Mouse (Mus musculus) hindbrain, embryonic 14.5 days (tissue): ENCODE results near the gene Srebf2. TPM values are rescaled to one million over a fixed set of nuclear protein-coding genes. Genes with fewer than 3 reads are reported as not detected.

Experiments
- ATAC-seq: fragments of 200-750 bp; cut with Nextera tagmentation; 2 replicates; pipeline ENCODE4 v1.8.0; 2017; ENCODE audit warnings: moderate number of reproducible peaks, mild to moderate bottlenecking, moderate TSS enrichment, moderate library complexity; ENCODE audit not compliant: low FRiP score
- DNase-seq: peaks from one replicate; pipeline ENCODE4 v3.0.0-alpha.2; 2015; ENCODE audit warnings: low spot score
- H3K27ac ChIP-seq: fragments of 300-500 bp; sonication (generic); 2 replicates; pipeline ENCODE4 v1.5.1; 2014; ENCODE audit warnings: mild to moderate bottlenecking, moderate library complexity
- H3K27me3 ChIP-seq: fragments of 300-500 bp; sonication (generic); 2 replicates; pipeline ENCODE4 v1.6.1; 2014; ENCODE audit warnings: mild to moderate bottlenecking, low read length, mixed read lengths; ENCODE audit not compliant: control insufficient read depth, insufficient read depth
- H3K36me3 ChIP-seq: fragments of 300-500 bp; sonication (generic); replicated peaks from 2 replicates; pipeline ENCODE4 v1.6.1; 2014; ENCODE audit not compliant: control insufficient read depth, insufficient read depth
- H3K4me1 ChIP-seq: fragments of 300-500 bp; sonication (generic); replicated peaks from 2 replicates; pipeline ENCODE4 v1.6.1; 2014; ENCODE audit warnings: antibody characterized with exemption, low read length, mixed read lengths; ENCODE audit not compliant: control insufficient read depth, insufficient read depth
- H3K4me2 ChIP-seq: fragments of 300-500 bp; sonication (generic); replicated peaks from 2 replicates; pipeline ENCODE4 v1.6.1; 2014; ENCODE audit warnings: mild to moderate bottlenecking, moderate library complexity
- H3K4me3 ChIP-seq: fragments of 300-500 bp; sonication (generic); replicated peaks from 2 replicates; pipeline ENCODE4 v1.5.1; 2014; ENCODE audit warnings: mild to moderate bottlenecking, low read length
- H3K9ac ChIP-seq: fragments of 300-500 bp; sonication (generic); 2 replicates; pipeline ENCODE4 v1.6.1; 2014
- H3K9me3 ChIP-seq: fragments of 300-500 bp; sonication (generic); 2 replicates; pipeline ENCODE4 v1.6.1; 2016; ENCODE audit warnings: low read length; ENCODE audit not compliant: control insufficient read depth
- WGBS: fragments of 180-500 bp; shearing (Covaris S2); extraction: QIAGEN DNeasy Blood & Tissue Kit; methylation state at CpG from one replicate; pipeline ENCODE4 v1.1.7; 2014; 5-methylcytosine and 5-hydroxymethylcytosine counted together
- polyA plus RNA-seq: library from polyadenylated mRNA; unstranded; fragments of >200 nt; fragmentation: Nextera tagmentation; extraction: Ambion mirVana; gene quantifications from 2 replicates; pipeline ENCODE4 v1.2.1, GENCODE M21; 2014

Gene Srebf2
- polyA plus RNA-seq, 1 experiment from 2014 or later: 154 TPM

- Histone ChIP-seq H3K27me3 (peaks cover 65% of the 10 kb centered on the region), H3K36me3 (peaks cover 37% of the 10 kb centered on the region), H3K4me2 (peak overlapping the region; percentile 30), H3K27ac (no peak overlapping the region), H3K9me3 (no peaks in the 10 kb centered on the region), H3K4me1 (peaks cover 25% of the 10 kb centered on the region), H3K9ac (no peak overlapping the region), H3K4me3 (no peak overlapping the region)
- ATAC-seq: no peak
- WGBS: 13% methylated on average over 30 of the region's 30 CpGs
- no peak for DNase-seq
Measured at GRCm38 (mm10) chr15:82207504-82208219, 60.7 kb downstream of the Srebf2 start.

DNA sequence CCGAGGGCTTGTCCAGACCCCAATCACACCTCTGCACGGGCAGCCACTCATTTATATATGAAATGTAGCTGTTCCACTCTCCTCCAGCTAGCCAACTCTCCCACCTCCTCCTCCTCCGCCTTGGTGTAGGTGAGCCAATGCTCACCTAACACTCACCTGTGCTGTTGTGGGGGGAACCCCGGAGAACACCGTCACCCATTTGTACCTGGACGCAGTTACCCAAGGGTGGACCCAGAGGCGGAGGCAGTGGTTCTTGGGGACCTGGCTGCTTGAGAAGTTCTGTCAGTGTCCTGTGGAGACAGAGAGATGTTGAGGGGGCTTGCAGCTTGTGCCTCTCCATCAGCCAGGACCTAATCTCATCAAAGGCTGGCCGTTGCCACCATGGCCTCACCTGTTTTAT is 61.3 kb downstream of the Srebf2 start:
- Histone ChIP-seq H3K4me2 (no peak overlapping the region), H3K4me3 (no peak overlapping the region), H3K9me3 (no peaks in the 10 kb centered on the region), H3K27me3 (peaks cover 71% of the 10 kb centered on the region), H3K27ac (no peak overlapping the region), H3K4me1 (peaks cover 25% of the 10 kb centered on the region), H3K36me3 (peaks cover 30% of the 10 kb centered on the region), H3K9ac (no peak overlapping the region)
- WGBS: 88% methylated on average over 8 of the region's 8 CpGs
- no peak for DNase-seq
- ATAC-seq: no peak

- WGBS: 76% methylated on average over 13 of the region's 13 CpGs
- H3K4me2 ChIP-seq: no peak overlapping the region
- H3K9me3 ChIP-seq: no peaks in the 10 kb centered on the region
- H3K4me3 ChIP-seq: no peak overlapping the region
- no peak for DNase-seq
- peaks cover 82% of the 10 kb centered on the region for H3K27me3 ChIP-seq
- H3K36me3 ChIP-seq: peaks cover 19% of the 10 kb centered on the region
- H3K9ac ChIP-seq: no peak overlapping the region
- H3K27ac ChIP-seq: no peak overlapping the region
- ATAC-seq: no peak
- H3K4me1 ChIP-seq: peaks cover 25% of the 10 kb centered on the region
Measured at GRCm38 (mm10) chr15:82209295-82210050, 62.5 kb downstream of the Srebf2 start.

- ATAC-seq: no peak
- H3K4me1 ChIP-seq: peaks cover 25% of the 10 kb centered on the region
- no peak overlapping the region for H3K4me2 ChIP-seq
Measured at GRCm38 (mm10) chr15:82210801-82211200, 63.8 kb downstream of the Srebf2 start.

GRCm38 (mm10) chr15:82211281-82211680 is 64.3 kb downstream of the Srebf2 start:
- H3K9ac ChIP-seq: 0 out of 2 replicates have a peak overlapping the region, but pooled peaks have one; percentile 7
- peaks cover 24% of the 10 kb centered on the region for H3K4me1 ChIP-seq
- WGBS: 1% methylated on average over 11 of the region's 11 CpGs

More at GRCm38 (mm10) chr15:82210801-82211200, 63.8 kb downstream of the Srebf2 start:
- DNase-seq: no peak
- Histone ChIP-seq H3K9me3 (no peaks in the 10 kb centered on the region), H3K27me3 (peaks cover 88% of the 10 kb centered on the region), H3K36me3 (peaks cover 5% of the 10 kb centered on the region; the same call in 1 of the 2 replicates), H3K4me3 (no peak overlapping the region), H3K27ac (no peak overlapping the region), H3K9ac (no peak overlapping the region)
- WGBS: 29% methylated on average over 1 of the region's 1 CpGs

DNA sequence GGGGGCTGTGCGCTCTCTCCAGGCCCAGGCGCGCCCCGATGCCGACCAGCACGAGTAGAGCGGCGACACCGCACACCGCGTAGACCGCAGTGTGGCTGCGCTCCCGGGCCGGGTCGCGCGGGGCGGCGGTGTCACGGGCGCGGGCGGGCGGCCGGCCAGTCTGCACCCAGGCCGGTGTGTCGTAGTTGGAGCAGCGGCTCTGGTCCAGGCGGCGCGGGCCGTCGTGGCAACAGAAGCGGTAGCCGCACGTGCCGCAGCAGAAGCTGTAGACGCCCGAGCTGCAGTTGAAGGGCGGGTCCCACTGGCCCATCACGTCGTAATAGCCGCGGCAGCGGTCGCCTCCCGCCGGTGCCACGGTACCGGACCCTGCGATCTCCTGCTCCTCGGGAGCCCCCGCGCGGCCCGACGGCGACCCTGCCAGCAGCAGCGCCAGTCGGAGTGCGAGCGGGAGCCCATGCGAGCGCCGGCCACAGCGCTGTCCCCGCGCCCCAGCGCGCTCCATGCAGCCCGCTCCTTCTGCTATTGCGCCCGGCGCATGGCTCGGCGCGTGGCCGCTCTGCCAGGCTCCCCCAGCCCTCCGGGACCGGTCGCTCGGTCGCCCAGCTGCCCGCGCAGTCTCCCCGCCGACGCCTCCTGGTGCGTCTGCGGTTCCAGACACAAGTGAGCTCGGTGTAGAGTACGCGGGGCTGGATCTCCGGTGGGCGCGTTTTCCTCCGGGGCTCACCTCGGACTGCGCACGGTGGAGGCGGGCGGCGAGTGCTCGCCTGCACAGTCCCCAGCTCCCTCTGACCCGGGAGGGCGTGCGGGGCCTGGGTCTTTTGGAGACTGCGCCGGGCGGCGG is 65.2 kb downstream of the Srebf2 start:
- WGBS: under 1% methylated on average over 107 of the region's 112 CpGs
- H3K9me3 ChIP-seq: no peaks in the 10 kb centered on the region
- H3K4me3 ChIP-seq: peak overlapping the region; percentile 44
- peak overlapping the region; percentile 73 for H3K4me2 ChIP-seq
- peaks cover 15% of the 10 kb centered on the region for H3K4me1 ChIP-seq
- H3K27ac ChIP-seq: no peak overlapping the region
- ATAC-seq (peak; percentile 52), DNase-seq (no peak)
- H3K9ac ChIP-seq: peak overlapping the region; percentile 53
- H3K27me3 ChIP-seq: peaks cover 80% of the 10 kb centered on the region
- no peaks in the 10 kb centered on the region for H3K36me3 ChIP-seq

More at GRCm38 (mm10) chr15:82211281-82211680, 64.3 kb downstream of the Srebf2 start:
- Histone ChIP-seq H3K27me3 (peaks cover 88% of the 10 kb centered on the region), H3K27ac (no peak overlapping the region), H3K4me2 (peak overlapping the region; percentile 73; the same call in 1 of the 2 replicates), H3K4me3 (peak overlapping the region; percentile 44), H3K9me3 (no peaks in the 10 kb centered on the region), H3K36me3 (peaks cover under 1% of the 10 kb centered on the region; the same call in 1 of the 2 replicates)
- ATAC-seq: no peak
- no peak for DNase-seq

- 0% methylated on average over 30 of the region's 34 CpGs for WGBS
- no peak; the same call in 1 of the 2 replicates for ATAC-seq
Measured at GRCm38 (mm10) chr15:82212752-82213063, 65.7 kb downstream of the Srebf2 start, which contains the start of gene Shisa8. Gene Shisa8 (minus strand): TSS chr15:82212815.

DNA sequence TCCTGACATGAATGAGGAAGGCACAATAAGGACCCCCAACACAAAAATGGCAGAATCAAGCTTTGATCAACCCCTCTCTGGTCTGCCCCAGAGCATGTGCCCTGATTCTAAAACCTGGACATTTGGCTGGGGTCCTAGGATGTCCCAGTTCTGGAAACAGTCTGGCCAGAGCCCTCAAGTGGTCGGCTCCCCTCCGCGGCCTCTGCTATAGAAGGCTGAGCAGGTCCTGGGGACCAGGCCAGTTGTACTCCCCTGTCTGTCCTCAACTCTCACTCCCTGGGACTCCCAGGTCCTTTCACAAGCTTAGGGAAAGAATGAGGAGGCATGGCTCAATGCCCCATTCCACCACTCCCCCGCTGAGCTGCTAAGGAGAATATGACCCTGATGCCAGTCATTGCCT is 66.2 kb downstream of the Srebf2 start:
- Histone ChIP-seq H3K27me3 (peaks cover 78% of the 10 kb centered on the region), H3K9me3 (no peaks in the 10 kb centered on the region), H3K36me3 (no peaks in the 10 kb centered on the region), H3K27ac (no peak overlapping the region), H3K4me2 (no peak overlapping the region), H3K9ac (no peak overlapping the region), H3K4me1 (peaks cover 10% of the 10 kb centered on the region; the same call in 1 of the 2 replicates), H3K4me3 (no peak overlapping the region)
- WGBS: 5% methylated on average over 4 of the region's 4 CpGs
- no peak for DNase-seq
- no peak for ATAC-seq

More at GRCm38 (mm10) chr15:82212752-82213063, 65.7 kb downstream of the Srebf2 start, which contains the start of gene Shisa8:
- no peak within 1 kb of the TSS for H3K27ac ChIP-seq
- H3K4me1 ChIP-seq: peaks cover 11% of the 10 kb centered on the region; the same call in 1 of the 2 replicates
- H3K4me2 ChIP-seq: peak within 1 kb of the TSS; percentile 73
- H3K9me3 ChIP-seq: no peaks in the 10 kb centered on the region
- H3K9ac ChIP-seq: peak within 1 kb of the TSS; percentile 53
- peak within 1 kb of the TSS; percentile 44 for H3K4me3 ChIP-seq
- no peak for DNase-seq
- H3K27me3 ChIP-seq: peaks cover 78% of the 10 kb centered on the region
- no peaks in the 10 kb centered on the region for H3K36me3 ChIP-seq
